Mouse (Mus musculus) lung, adult 18-20 months (tissue): ENCODE measurements around the gene Rem2.
A peak's percentile ranks its signal among the peaks of the same experiment; 100 is the strongest.

Experiments
- DNase-seq, 2 experiments: peaks; one replicate each; pipeline ENCODE4 v3.0.0; 2022; ENCODE audit warnings: mixed read lengths in 2 of 2

The Rem2 gene

GRCm38 (mm10) chr14:54475941-54476844 is at the start of gene Rem2:
TSS of gene Rem2 (plus strand) at chr14:54476100.
- peak; percentile 72 to 84 for DNase-seq

- peak; percentile 91 to 95 for DNase-seq
Measured at GRCm38 (mm10) chr14:54426689-54427398, 49.1 kb upstream of the Rem2 start, which contains the start of gene Mrpl52. TSS of gene Mrpl52 (plus strand) at chr14:54426909.

DNA sequence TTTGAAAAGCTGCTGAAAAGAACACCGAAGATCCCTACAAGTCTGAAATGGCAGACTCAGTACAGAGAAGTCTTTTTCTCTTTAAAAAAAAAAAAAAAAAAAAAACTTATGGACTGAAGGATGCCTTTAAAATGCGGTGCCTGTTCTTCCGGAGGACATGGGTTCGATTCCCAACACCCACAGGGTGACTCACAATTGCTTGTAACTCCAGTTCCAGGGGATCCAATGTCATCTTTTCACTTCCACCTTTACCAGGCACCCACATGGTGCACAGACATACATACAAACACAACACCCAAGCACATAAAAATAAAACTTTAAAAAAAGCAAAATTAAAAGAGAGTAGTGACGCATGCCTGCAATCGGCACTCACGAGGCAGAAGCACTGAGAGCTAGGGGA is 48.2 kb upstream of the Rem2 start:
- no peak for DNase-seq

GRCm38 (mm10) chr14:54428421-54428820 is 47.5 kb upstream of the Rem2 start:
- DNase-seq, result no peak

GRCm38 (mm10) chr14:54429332-54430093 is 46.4 kb upstream of the Rem2 start:
- no peak for DNase-seq

DNA sequence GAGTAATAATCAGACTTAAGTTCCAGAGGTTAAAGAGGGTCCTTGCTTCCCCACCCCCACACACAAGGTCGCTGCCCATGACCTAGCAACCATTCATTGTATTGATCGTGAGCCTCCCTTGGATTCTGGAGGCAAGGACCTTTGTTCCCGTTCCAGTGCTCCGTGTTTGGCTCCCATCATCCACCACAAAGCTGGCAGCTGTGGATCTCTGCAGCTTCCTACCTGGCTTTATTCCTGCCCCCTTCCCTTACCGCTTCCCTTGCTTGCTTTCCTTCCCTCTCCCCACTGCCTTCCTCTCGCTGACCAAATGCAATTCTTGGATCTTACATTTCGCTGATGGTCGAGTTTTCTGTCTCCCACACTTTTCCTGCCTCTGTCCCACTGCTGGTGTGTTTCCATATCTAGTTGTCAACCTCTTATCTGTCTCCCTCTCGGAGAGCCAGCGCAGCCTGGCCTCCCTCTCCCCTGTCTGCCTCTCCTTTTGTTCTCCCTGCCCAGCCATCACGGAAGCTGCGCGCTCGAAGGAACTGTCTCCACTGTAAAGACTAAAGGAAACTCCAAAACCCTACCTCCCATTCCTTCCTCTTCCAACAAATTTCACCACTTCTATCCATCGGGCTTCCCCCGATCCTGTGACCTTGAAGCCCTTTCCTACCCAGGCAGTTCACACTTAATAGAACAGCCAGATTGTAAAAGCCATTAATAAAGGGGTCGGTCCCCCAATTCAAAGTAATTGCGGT is 45.3 kb upstream of the Rem2 start:
- DNase-seq, result no peak

DNA sequence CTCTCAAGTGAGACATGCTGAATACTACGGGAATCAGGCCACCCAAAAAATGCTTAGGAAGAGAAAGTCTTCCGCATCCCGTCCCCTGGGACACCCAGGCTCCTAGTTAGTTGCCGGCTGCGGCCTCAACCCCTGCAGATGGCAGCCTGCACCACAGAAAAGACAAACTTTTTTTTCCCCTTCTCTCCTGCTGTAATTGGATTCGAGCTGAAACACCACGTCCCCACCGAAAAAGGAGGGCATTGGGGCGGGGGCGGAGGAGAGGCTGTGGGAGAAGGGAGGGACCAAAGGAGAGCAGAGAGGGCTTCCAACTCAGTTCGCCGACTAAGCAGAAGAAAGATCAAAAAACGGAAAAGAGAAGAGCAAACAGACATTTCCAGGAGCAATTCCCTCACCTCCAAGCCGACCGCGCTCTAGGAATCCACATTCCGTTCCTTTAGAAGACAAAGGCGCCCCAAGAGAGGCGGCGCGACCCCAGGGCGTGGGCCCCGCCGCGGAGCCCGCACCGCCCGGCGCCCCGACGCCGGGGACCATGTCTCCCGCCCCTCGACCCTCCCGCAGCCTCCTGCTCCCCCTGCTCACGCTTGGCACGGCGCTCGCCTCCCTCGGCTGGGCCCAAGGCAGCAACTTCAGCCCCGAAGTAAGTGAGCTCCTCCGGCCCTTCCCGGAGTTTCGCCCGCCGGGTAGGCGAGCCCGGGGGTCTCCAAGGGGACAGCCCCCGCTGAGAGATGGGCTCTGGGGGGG is 44.4 kb upstream of the Rem2 start, which contains the start of gene Mmp14:
Mmp14 (plus strand) TSS at position 279 of the 744 bp plus-strand sequence.
- peak; percentile 67 to 79 for DNase-seq

DNA sequence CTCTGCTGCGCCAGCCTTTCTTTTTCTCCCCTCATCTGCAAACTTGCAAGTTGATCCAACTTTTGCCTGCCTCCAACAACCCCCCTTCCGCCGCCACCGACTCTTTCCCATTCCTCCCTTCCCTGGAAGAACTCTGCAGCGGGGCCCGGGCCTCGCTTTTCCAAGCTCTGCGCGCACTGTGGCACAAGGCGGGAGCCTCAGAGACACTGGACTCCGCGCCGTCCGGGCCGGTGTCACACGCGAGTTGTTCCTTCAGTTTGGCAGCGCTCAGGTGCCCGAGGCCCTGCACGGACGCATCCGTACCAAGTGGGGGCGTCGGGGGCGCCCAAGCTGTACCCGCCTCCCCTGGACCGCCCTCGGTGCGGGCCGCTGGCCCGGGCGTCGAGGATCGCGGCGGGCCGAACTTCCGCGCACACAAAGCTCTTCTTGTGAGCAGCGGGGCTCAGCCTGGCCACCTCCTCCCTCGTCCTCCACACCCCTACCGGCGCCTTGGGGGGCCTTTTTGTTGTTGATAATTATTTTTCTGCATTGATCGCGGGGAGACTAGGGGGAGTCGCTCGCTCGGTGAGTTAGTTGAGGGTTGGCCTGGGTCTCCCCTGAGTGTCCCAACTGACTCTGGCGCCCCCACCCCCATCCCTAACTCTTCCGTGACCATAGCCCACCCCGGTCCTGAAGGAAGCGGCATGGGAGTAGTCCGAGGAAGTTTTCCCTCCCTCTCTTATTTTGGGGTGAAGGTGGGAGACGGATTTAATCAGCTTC is 43.6 kb upstream of the Rem2 start:
- DNase-seq, result peak; percentile 34 to 40

DNA sequence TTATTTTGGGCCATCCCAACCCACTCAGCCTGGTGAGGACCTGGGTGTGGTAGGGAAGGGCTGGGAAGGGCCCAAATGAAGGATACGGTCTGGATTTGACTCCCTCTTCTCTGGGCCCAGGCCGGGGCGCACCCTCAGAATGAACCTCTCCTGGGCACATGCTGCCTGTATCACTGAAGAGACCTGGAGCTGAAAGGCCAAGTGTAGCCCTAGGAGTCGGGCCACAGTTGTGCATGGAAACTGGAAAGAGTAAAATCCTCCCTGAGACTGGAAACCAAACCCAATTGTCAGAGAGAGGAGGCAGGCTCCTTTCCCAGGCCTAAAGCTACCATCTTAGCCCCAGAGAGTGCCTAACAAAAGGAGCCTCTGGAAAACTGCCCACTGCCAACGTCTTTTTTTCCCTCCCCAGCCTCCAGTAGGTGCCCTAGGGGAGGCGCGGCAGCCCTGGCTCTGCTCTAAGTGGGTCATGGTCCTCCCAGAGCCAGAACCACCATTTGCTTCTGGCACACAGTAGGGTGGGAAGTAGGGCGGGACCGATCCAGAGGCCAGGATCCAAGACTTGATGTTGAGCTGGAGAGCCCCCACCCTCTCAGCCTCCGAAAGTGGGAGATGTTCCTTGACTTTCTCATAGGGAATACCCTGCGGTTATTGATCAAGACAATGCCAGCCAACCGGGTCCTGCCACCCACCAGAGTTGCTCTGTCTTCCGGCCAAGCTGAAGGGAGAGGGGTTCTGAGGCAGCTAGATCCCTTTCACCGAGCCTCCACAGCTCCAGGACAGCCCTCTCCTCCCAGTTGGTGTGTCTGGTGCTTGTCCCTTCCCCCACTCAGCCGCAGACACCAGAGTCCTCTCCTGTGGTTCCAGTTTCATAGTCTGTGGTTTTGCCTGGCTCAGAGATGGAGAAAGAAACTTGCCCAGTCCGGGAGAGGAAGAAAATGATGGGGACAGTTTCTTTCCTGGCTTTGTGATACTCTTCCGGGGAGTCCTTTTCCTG is 42.8 kb upstream of the Rem2 start:
- DNase-seq, result peak in 1 of 2 experiments; percentile 33

GRCm38 (mm10) chr14:54433941-54434531 is 41.9 kb upstream of the Rem2 start:
- peak; percentile 50 to 64 for DNase-seq

GRCm38 (mm10) chr14:54435194-54435918 is 40.5 kb upstream of the Rem2 start:
- no peak for DNase-seq

GRCm38 (mm10) chr14:54439155-54439554 is 36.7 kb upstream of the Rem2 start:
- no peak for DNase-seq

- DNase-seq, result no peak
Measured at GRCm38 (mm10) chr14:54439610-54440009, 36.3 kb upstream of the Rem2 start.

- DNase-seq, result no peak
Measured at GRCm38 (mm10) chr14:54440538-54440937, 35.4 kb upstream of the Rem2 start.

DNA sequence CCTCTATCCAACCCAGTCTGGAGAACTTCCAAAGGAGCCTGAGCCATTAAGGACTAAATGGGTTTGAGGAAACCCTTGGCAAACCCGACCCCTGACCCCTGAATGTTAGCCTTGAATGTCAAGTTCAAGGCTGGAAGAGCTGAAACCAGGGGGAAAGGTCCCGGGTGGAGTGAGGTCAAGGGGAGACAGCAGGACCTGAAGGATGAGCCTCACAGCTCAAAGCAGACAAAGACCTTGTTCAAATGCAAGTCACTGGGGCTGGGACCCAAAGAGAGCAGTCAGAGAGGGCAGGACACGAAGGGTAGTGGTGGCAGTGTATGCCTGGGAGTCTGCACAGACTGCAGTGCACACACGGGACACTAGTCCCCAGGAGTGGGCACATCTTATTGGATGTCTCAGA is 34.5 kb upstream of the Rem2 start:
- DNase-seq, result no peak

- DNase-seq, result no peak
Measured at GRCm38 (mm10) chr14:54442548-54442947, 33.4 kb upstream of the Rem2 start.

GRCm38 (mm10) chr14:54443196-54443595 is 32.7 kb upstream of the Rem2 start:
- no peak for DNase-seq
